In genomic region chr5:38632463-38633449, GRCm38 (mm10) we compare ENCODE assay signal across 9 mouse cellular contexts. TPM values are rescaled to one million over a fixed set of nuclear protein-coding genes. Genes with fewer than 3 reads are reported as not detected.
DNase-seq lines count a peak whose midpoint lies in the region; ATAC-seq lines count a peak whose summit lies in the region.
"Had no signal": no experiment of that assay in that cellular context is flagged by ENCODE, and none has a peak within 500 bp of the region (broad histone marks: within the 10 kb centered on the region; RNA-seq: fewer than 3 reads in every experiment).

No protein-coding gene starts in this region.

- no peaks in the 10 kb centered on the region for H3K27me3 ChIP-seq in forebrain, embryonic 16.5 days (replicated peaks; ENCODE audit: control insufficient read depth, insufficient read depth, low read length)
- no peaks in the 10 kb centered on the region for H3K27me3 ChIP-seq in intestine, embryonic 16.5 days (replicated peaks; ENCODE audit: control insufficient read depth, insufficient read depth, low read length)
- no peaks in the 10 kb centered on the region for H3K27me3 ChIP-seq in midbrain, embryonic 12.5 days

- H3K4me2 ChIP-seq in forebrain, embryonic 16.5 days (ENCODE audit: low read length), result no peak overlapping the region
- H3K4me2 ChIP-seq in intestine, embryonic 16.5 days (ENCODE audit: low read depth, low read length), result no peak overlapping the region
- H3K4me2 ChIP-seq in midbrain, embryonic 12.5 days (replicated peaks), result no peak overlapping the region

- intact Hi-C loops in left cerebral cortex, postnatal 10 days (cut with DNase I), result no loop called here

- 68% methylated on average over 13 of the region's 13 CpGs for WGBS in forebrain, embryonic 16.5 days
- 65% methylated on average over 13 of the region's 13 CpGs for whole genome bisulfite sequencing in intestine, embryonic 16.5 days
- 71% methylated on average over 13 of the region's 13 CpGs for WGBS in midbrain, embryonic 12.5 days

- H3K36me3 ChIP-seq in forebrain, embryonic 16.5 days (ENCODE audit: control insufficient read depth, insufficient read depth), result no peaks in the 10 kb centered on the region
- H3K36me3 ChIP-seq in intestine, embryonic 16.5 days (ENCODE audit: control insufficient read depth, insufficient read depth, low read length), result no peaks in the 10 kb centered on the region
- H3K36me3 ChIP-seq in midbrain, embryonic 12.5 days, result no peaks in the 10 kb centered on the region

- no peaks in the 10 kb centered on the region for H3K9me3 ChIP-seq in forebrain, embryonic 16.5 days (ENCODE audit: control insufficient read depth, low read length)
- H3K9me3 ChIP-seq in intestine, embryonic 16.5 days (ENCODE audit: control insufficient read depth, low read length), result no peaks in the 10 kb centered on the region
- no peaks in the 10 kb centered on the region for H3K9me3 ChIP-seq in midbrain, embryonic 12.5 days
- H3K9me3 ChIP-seq: megakaryocyte, embryonic 14.5 days had no signal

- no peaks in the 10 kb centered on the region for H3K4me1 ChIP-seq in forebrain, embryonic 16.5 days (replicated peaks; ENCODE audit: control insufficient read depth, insufficient read depth, low read length)
- no peaks in the 10 kb centered on the region for H3K4me1 ChIP-seq in intestine, embryonic 16.5 days (ENCODE audit: control insufficient read depth, insufficient read depth, low read length)
- H3K4me1 ChIP-seq in midbrain, embryonic 12.5 days, result no peaks in the 10 kb centered on the region
- H3K4me1 ChIP-seq: megakaryocyte, embryonic 14.5 days had no signal

- no peak overlapping the region for H3K27ac ChIP-seq in forebrain, embryonic 16.5 days (ENCODE audit: low read length)
- H3K27ac ChIP-seq in intestine, embryonic 16.5 days (ENCODE audit: low read length), result no peak overlapping the region
- H3K27ac ChIP-seq in midbrain, embryonic 12.5 days (replicated peaks), result no peak overlapping the region

- no peak overlapping the region for H3K9ac ChIP-seq in forebrain, embryonic 16.5 days (replicated peaks; ENCODE audit: low read depth, low read length)
- H3K9ac ChIP-seq in intestine, embryonic 16.5 days (ENCODE audit: low read depth, low read length), result no peak overlapping the region
- no peak overlapping the region for H3K9ac ChIP-seq in midbrain, embryonic 12.5 days (replicated peaks)

- peak; percentile 80 for DNase-seq in R1 (ENCODE audit: low read depth, low spot score)
- peak; percentile 57 for DNase-seq in c-Kit-positive CD71-positive TER-119-positive erythroid progenitor cells, embryonic 14.5 days (ENCODE audit: low spot score)
- DNase-seq in left cerebral cortex, postnatal 10 days (ENCODE audit: extremely low spot score in 1 of 2, low spot score in 2 of 2), result peak; percentile 74 to 82
- DNase-seq in spleen, adult 12 weeks (ENCODE audit: low spot score), result peak; percentile 2

- peak; percentile 77 for ATAC-seq in forebrain, embryonic 16.5 days
- 0 out of 2 replicates have a peak, but pooled peaks have one; percentile 23 for ATAC-seq in intestine, embryonic 16.5 days
- ATAC-seq in midbrain, embryonic 12.5 days (ENCODE audit: low FRiP score, low read depth), result peak; percentile 44; the same call in 1 of the 2 replicates
- ATAC-seq in erythroblast, adult 5-6 weeks (replicated peaks; ENCODE audit: low FRiP score, poor library complexity, severe bottlenecking), result no peak

- H3K4me3 ChIP-seq in forebrain, embryonic 16.5 days (replicated peaks; ENCODE audit: low read length), result no peak overlapping the region
- H3K4me3 ChIP-seq in intestine, embryonic 16.5 days (ENCODE audit: low read length), result no peak overlapping the region
- H3K4me3 ChIP-seq in midbrain, embryonic 12.5 days, result no peak overlapping the region
- H3K4me3 ChIP-seq: megakaryocyte, embryonic 14.5 days had no signal

RNA-seq across cellular contexts. Expression of gene Zfp518b, which starts 51.9 kb away (rescaled TPM):
- 44.5 and 52.3 TPM in 2 replicates for polyA plus RNA-seq in forebrain, embryonic 16.5 days (2015; fragmentation: Nextera tagmentation; extraction: Ambion mirVana)
- 9.7 and 10.0 TPM in 2 replicates for polyA plus RNA-seq in intestine, embryonic 16.5 days (2015; fragmentation: Nextera tagmentation; extraction: Ambion mirVana)
- total RNA-seq in left cerebral cortex, postnatal 10 days (2021), result 10 to 100 TPM; 19.4 to 26.1 TPM
- polyA plus RNA-seq in midbrain, embryonic 12.5 days (2016; fragmentation: Nextera tagmentation; extraction: Ambion mirVana), result 49.1 and 50.1 TPM in 2 replicates
- 0.19 and 2.5 TPM in 2 replicates for total RNA-seq in erythroblast, adult 5-6 weeks (2015; ENCODE audit: low replicate concordance)
- 0.98 and 1.0 TPM in 2 replicates for total RNA-seq in erythroblast, adult 5-6 weeks (2017; ENCODE audit: low replicate concordance)

Comparison
In these comparisons a context has a peak if more than half of its experiments do, and no peak if none do; other contexts are left out.
1. DNase-seq: peak in every context shown above with its lines; median percentile 80 in R1; 78 in left cerebral cortex, postnatal 10 days; 57 in c-Kit-positive CD71-positive TER-119-positive erythroid progenitor cells, embryonic 14.5 days; 2 in spleen, adult 12 weeks.